Mouse (Mus musculus) kidney, adult 2 months (tissue): ENCODE data around the gene Dusp27.

Source experiments
- CTCF ChIP-seq: fragments of 200-500 bp; conservative IDR thresholded peaks from 2 replicates; pipeline ENCODE4 v1.5.1; 2011; ENCODE audit warnings: low read depth, mild to moderate bottlenecking, control low read depth, low read length, moderate library complexity, mixed read lengths; ENCODE audit not compliant: insufficient read depth, insufficient read length
- POLR2A ChIP-seq: fragments of 200-500 bp; IDR thresholded peaks from one replicate; pipeline ENCODE4 v1.6.1; 2011; ENCODE audit warnings: low read depth, low read length, control low read depth

GRCm38 (mm10) chr1:166149441-166149840, 21.7 kb upstream of the Dusp27 start:
- no peak for TF ChIP-seq CTCF
- TF ChIP-seq POLR2A, result no peak
